Mouse (Mus musculus) stomach, postnatal 0 days (tissue): ENCODE measurements around the gene Lyrm4. TPM values are rescaled to one million over a fixed set of nuclear protein-coding genes. Genes with fewer than 3 reads are reported as not detected.

Source experiments
- ATAC-seq: fragments of 200-750 bp; cut with Nextera tagmentation; 2 replicates; pipeline ENCODE4 v1.8.0; 2017; ENCODE audit not compliant: low FRiP score, low TSS enrichment
- DNase-seq: peaks from one replicate; pipeline ENCODE4 v3.0.0-alpha.2; 2016; ENCODE audit warnings: low spot score
- H3K27ac ChIP-seq: fragments of 300-500 bp; sonication (generic); replicated peaks from 2 replicates; pipeline ENCODE4 v1.5.1; 2014; ENCODE audit warnings: mild to moderate bottlenecking, control low read depth
- H3K27me3 ChIP-seq: fragments of 300-500 bp; sonication (generic); 2 replicates; pipeline ENCODE4 v1.6.1; 2014; ENCODE audit warnings: low read length; ENCODE audit not compliant: control insufficient read depth, insufficient read depth
- H3K36me3 ChIP-seq: fragments of 300-500 bp; sonication (generic); 2 replicates; pipeline ENCODE4 v1.6.1; 2014; ENCODE audit warnings: low read length, mixed read lengths; ENCODE audit not compliant: control insufficient read depth, insufficient read depth
- H3K4me1 ChIP-seq: fragments of 300-500 bp; sonication (generic); replicated peaks from 2 replicates; pipeline ENCODE4 v1.6.1; 2014; ENCODE audit warnings: antibody characterized with exemption; ENCODE audit not compliant: control insufficient read depth, insufficient read depth
- H3K4me2 ChIP-seq: fragments of 300-500 bp; sonication (generic); replicated peaks from 2 replicates; pipeline ENCODE4 v1.6.1; 2014; ENCODE audit warnings: low read depth, mild to moderate bottlenecking, control low read depth, moderate library complexity
- H3K4me3 ChIP-seq: fragments of 300-500 bp; sonication (generic); 2 replicates; pipeline ENCODE4 v1.5.1; 2014; ENCODE audit warnings: low read depth, low read length, control low read depth
- H3K9ac ChIP-seq: fragments of 300-500 bp; sonication (generic); 2 replicates; pipeline ENCODE4 v1.6.1; 2014; ENCODE audit warnings: mild to moderate bottlenecking, low read length, control low read depth, mixed read lengths
- H3K9me3 ChIP-seq: fragments of 300-500 bp; sonication (generic); 2 replicates; pipeline ENCODE4 v1.6.1; 2016; ENCODE audit warnings: low read length; ENCODE audit not compliant: control insufficient read depth
- CTCF ChIP-seq: IDR thresholded peaks from 2 replicates; pipeline ENCODE4 v1.5.1; 2016; ENCODE audit warnings: antibody characterized with exemption, low read depth, mild to moderate bottlenecking, moderate library complexity
- EP300 ChIP-seq: optimal IDR thresholded peaks from 2 replicates; pipeline ENCODE3; 2016; ENCODE audit warnings: antibody characterized with exemption
- whole genome bisulfite sequencing: fragments of 180-500 bp; shearing (Covaris S2); extraction: QIAGEN DNeasy Blood & Tissue Kit; methylation state at CpG from one replicate; pipeline ENCODE4 v1.1.7; 2014; 5-methylcytosine and 5-hydroxymethylcytosine counted together
- polyA plus RNA-seq: library from polyadenylated mRNA; unstranded; fragments of >200 nt; fragmentation: Nextera tagmentation; extraction: Ambion mirVana; gene quantifications from 2 replicates; pipeline ENCODE4 v1.2.1, GENCODE M21; 2015

Lyrm4 gene
- polyA plus RNA-seq, 1 experiment from 2014 or later, result 20.7 TPM

- Histone ChIP-seq H3K4me3 (no peak overlapping the region), H3K4me1 (0 out of 2 replicates have a peak, but pooled peaks cover 2% of the 10 kb centered on the region), H3K9ac (no peak overlapping the region), H3K27ac (no peak overlapping the region), H3K9me3 (no peaks in the 10 kb centered on the region), H3K27me3 (no peaks in the 10 kb centered on the region), H3K4me2 (no peak overlapping the region), H3K36me3 (no peaks in the 10 kb centered on the region)
- no peak for ATAC-seq
- no peak for TF ChIP-seq EP300
- no peak for TF ChIP-seq CTCF
- WGBS, result 92% methylated on average over 5 of the region's 5 CpGs
- DNase-seq, result no peak
Measured at GRCm38 (mm10) chr13:36113181-36113580, 4.1 kb downstream of the Lyrm4 start.

GRCm38 (mm10) chr13:36111331-36111730 is 6.0 kb downstream of the Lyrm4 start:
- no peak overlapping the region for H3K9ac ChIP-seq
- no peaks in the 10 kb centered on the region for H3K9me3 ChIP-seq
- TF ChIP-seq EP300 (no peak), CTCF (no peak)
- no peak overlapping the region for H3K4me3 ChIP-seq
- no peak overlapping the region for H3K27ac ChIP-seq
- no peaks in the 10 kb centered on the region for H3K27me3 ChIP-seq
- H3K36me3 ChIP-seq, result no peaks in the 10 kb centered on the region
- H3K4me1 ChIP-seq, result no peaks in the 10 kb centered on the region
- DNase-seq, result no peak
- WGBS, result 95% methylated on average over 2 of the region's 2 CpGs
- no peak overlapping the region for H3K4me2 ChIP-seq
- no peak for ATAC-seq

DNA sequence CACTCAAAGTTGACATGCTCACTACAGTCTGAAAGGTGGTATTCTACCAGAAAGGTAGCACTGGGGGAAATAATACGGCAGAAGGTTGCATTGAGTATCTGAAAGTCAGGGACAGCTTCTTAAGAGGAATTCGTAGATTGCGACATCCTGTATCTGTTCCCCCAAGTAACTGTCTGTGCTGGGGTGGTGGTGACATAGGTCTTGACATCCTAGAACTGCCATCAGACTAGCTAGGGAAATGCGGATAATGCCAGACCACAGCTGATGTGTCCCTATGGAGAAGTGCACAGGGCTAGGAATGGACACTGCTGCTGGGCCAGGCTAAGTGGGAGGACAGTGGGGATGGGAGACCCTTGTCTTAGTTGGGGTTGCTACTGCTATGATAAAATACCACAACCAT is 8.8 kb downstream of the Lyrm4 start:
- H3K36me3 ChIP-seq, result no peaks in the 10 kb centered on the region
- WGBS, result 94% methylated on average over 4 of the region's 4 CpGs
- no peaks in the 10 kb centered on the region for H3K27me3 ChIP-seq
- ATAC-seq (no peak), DNase-seq (no peak)
- no peaks in the 10 kb centered on the region for H3K4me1 ChIP-seq
- no peak for TF ChIP-seq EP300
- TF ChIP-seq CTCF, result no peak
- H3K4me3 ChIP-seq, result no peak overlapping the region
- no peaks in the 10 kb centered on the region for H3K9me3 ChIP-seq
- no peak overlapping the region for H3K27ac ChIP-seq
- no peak overlapping the region for H3K4me2 ChIP-seq
- no peak overlapping the region for H3K9ac ChIP-seq

DNA sequence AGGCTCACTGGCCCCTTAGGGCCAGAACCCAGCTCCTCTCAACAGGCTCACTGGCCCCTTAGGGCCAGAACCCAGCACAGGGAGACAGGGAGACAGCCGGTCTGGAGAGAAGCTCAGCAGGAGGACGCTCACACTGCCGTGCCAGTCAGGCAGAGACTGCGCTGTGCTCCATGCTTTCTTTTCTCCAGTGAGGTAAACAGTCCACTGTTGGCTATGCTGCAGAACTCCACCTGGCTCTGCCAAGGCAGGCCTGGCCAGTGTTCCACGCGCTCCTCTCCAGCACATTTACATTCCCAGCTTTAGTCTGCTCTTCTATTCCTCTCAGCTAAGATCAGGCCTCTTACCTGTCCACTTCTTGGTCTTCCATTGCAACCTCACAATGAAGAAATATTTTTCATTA is 11.7 kb downstream of the Lyrm4 start:
- no peak overlapping the region for H3K9ac ChIP-seq
- H3K4me3 ChIP-seq, result no peak overlapping the region
- DNase-seq (no peak), ATAC-seq (no peak)
- no peaks in the 10 kb centered on the region for H3K9me3 ChIP-seq
- no peak overlapping the region for H3K4me2 ChIP-seq
- WGBS, result 79% methylated on average over 6 of the region's 6 CpGs
- H3K36me3 ChIP-seq, result no peaks in the 10 kb centered on the region
- H3K27ac ChIP-seq, result no peak overlapping the region
- no peaks in the 10 kb centered on the region for H3K27me3 ChIP-seq
- TF ChIP-seq CTCF, result no peak
- no peak for TF ChIP-seq EP300
- H3K4me1 ChIP-seq, result no peaks in the 10 kb centered on the region

GRCm38 (mm10) chr13:36096684-36097383 is 20.5 kb downstream of the Lyrm4 start:
- no peak overlapping the region for H3K4me2 ChIP-seq
- H3K27me3 ChIP-seq, result no peaks in the 10 kb centered on the region
- WGBS, result 43% methylated on average over 5 of the region's 5 CpGs
- no peaks in the 10 kb centered on the region for H3K9me3 ChIP-seq
- H3K4me3 ChIP-seq, result no peak overlapping the region
- H3K9ac ChIP-seq, result no peak overlapping the region
- no peaks in the 10 kb centered on the region for H3K36me3 ChIP-seq
- no peak for ATAC-seq
- no peak for DNase-seq
- TF ChIP-seq CTCF (no peak), EP300 (no peak)
- no peaks in the 10 kb centered on the region for H3K4me1 ChIP-seq
- no peak overlapping the region for H3K27ac ChIP-seq

- no peaks in the 10 kb centered on the region for H3K9me3 ChIP-seq
- no peak overlapping the region for H3K4me3 ChIP-seq
- no peak for TF ChIP-seq EP300
- TF ChIP-seq CTCF, result no peak
- H3K9ac ChIP-seq, result no peak overlapping the region
- no peaks in the 10 kb centered on the region for H3K4me1 ChIP-seq
- no peak for DNase-seq
- no peaks in the 10 kb centered on the region for H3K27me3 ChIP-seq
- no peaks in the 10 kb centered on the region; the same call in 1 of the 2 replicates for H3K36me3 ChIP-seq
- H3K4me2 ChIP-seq, result no peak overlapping the region
- H3K27ac ChIP-seq, result no peak overlapping the region
- ATAC-seq, result no peak
- 55% methylated on average over 4 of the region's 4 CpGs for WGBS
Measured at GRCm38 (mm10) chr13:36088168-36088567, 29.2 kb downstream of the Lyrm4 start.
